Mouse (Mus musculus) limb, embryonic 13.5 days (tissue): ENCODE results near the gene Gm13275. TPM values are rescaled to one million over a fixed set of nuclear protein-coding genes. Genes with fewer than 3 reads are reported as not detected.
"Not testable (repeated sequence)": the region's sequence is repeated elsewhere in the genome, so short reads cannot be mapped to it uniquely, and the experiment has no call there.

ENCODE experiments used
- ATAC-seq: fragments of 200-750 bp; cut with Nextera tagmentation; 2 replicates; pipeline ENCODE4 v1.8.0; 2017; ENCODE audit warnings: low read depth, moderate number of reproducible peaks, moderate TSS enrichment; ENCODE audit not compliant: low FRiP score
- H3K27ac ChIP-seq: fragments of 300-500 bp; sonication (generic); 2 replicates; pipeline ENCODE4 v1.5.1; 2015; ENCODE audit warnings: inconsistent platforms, mild to moderate bottlenecking, moderate library complexity
- H3K27me3 ChIP-seq: fragments of 300-500 bp; sonication (generic); 2 replicates; pipeline ENCODE4 v1.6.1; 2015; ENCODE audit warnings: mild to moderate bottlenecking, inconsistent platforms
- H3K36me3 ChIP-seq: fragments of 300-500 bp; sonication (generic); 2 replicates; pipeline ENCODE4 v1.6.1; 2015; ENCODE audit warnings: inconsistent platforms, mild to moderate bottlenecking, moderate library complexity
- H3K4me1 ChIP-seq: fragments of 300-500 bp; sonication (generic); 2 replicates; pipeline ENCODE4 v1.6.1; 2015; ENCODE audit warnings: inconsistent platforms
- H3K4me2 ChIP-seq: fragments of 300-500 bp; sonication (generic); replicated peaks from 2 replicates; pipeline ENCODE4 v1.6.1; 2015; ENCODE audit warnings: inconsistent platforms, mild to moderate bottlenecking, moderate library complexity
- H3K4me3 ChIP-seq: fragments of 300-500 bp; sonication (generic); 2 replicates; pipeline ENCODE4 v1.5.1; 2015; ENCODE audit warnings: moderate library complexity, mild to moderate bottlenecking, inconsistent platforms
- H3K9ac ChIP-seq: fragments of 300-500 bp; sonication (generic); 2 replicates; pipeline ENCODE4 v1.6.1; 2015; ENCODE audit warnings: mild to moderate bottlenecking, inconsistent platforms
- H3K9me3 ChIP-seq: fragments of 300-500 bp; sonication (generic); 2 replicates; pipeline ENCODE4 v1.6.1; 2016; ENCODE audit warnings: inconsistent platforms
- WGBS: fragments of 180-500 bp; shearing (Covaris S2); methylation state at CpG from one replicate; pipeline ENCODE4 v1.1.7; 2015; 5-methylcytosine and 5-hydroxymethylcytosine counted together
- polyA plus RNA-seq: library from polyadenylated mRNA; unstranded; fragments of >200 nt; fragmentation: Nextera tagmentation; extraction: Ambion mirVana; gene quantifications from 2 replicates; pipeline ENCODE4 v1.2.1, GENCODE M21; 2015

Gene Gm13275
- polyA plus RNA-seq, 1 experiment from 2014 or later = not detected

DNA sequence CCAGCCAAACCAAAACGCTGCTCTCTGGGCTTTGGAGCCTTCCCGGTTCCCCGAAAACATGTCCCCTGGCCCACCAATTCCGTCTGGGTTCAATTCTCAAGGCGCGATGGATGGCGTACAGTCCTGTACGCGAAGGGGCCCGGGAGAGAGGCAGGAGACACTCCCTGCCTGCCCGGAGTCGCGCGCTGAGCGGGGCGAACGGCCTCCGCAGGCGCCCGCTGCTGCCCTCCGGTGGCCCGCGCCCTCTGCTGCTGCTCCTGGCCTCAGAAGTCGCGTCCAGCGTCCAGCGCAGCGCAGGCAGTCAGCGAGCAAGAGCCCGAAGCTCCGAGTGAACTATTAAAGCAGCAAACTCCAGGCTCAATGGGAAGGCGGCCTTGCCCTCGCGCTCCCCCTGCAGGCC is 11.5 kb downstream of the Gm13275 start:
- H3K36me3 ChIP-seq, ATAC-seq, H3K27me3 ChIP-seq, H3K27ac ChIP-seq, H3K9ac ChIP-seq, H3K9me3 ChIP-seq, H3K4me1 ChIP-seq: not testable (repeated sequence)
- H3K4me3 ChIP-seq = peak overlapping the region; percentile 28
- 0% methylated on average over 13 of the region's 34 CpGs for WGBS
- H3K4me2 ChIP-seq = peak overlapping the region; percentile 46; the same call in 1 of the 2 replicates

DNA sequence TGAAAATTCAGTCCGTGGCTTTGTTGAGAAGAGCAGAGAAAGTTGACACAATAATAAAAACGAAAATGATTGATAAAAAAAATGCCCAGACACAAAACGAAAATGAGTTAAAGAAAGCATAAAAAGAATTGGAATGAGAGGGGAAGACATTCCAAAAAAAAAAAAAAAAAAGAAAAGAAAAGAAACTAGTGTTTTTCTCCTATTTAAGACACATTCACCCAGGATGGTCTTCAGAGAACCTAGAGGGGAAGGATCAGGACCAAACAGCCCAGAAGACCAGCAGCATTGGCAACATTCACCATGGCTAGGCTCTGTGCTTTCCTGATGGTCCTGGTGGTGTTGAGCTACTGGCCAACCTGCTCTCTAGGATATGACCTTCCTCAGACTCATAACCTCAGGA is 21.6 kb downstream of the Gm13275 start, which contains the start of gene Ifna7:
Ifna7 (plus strand) TSS at position 301 of the 400 bp plus-strand sequence.
- no peak within 1 kb of the TSS for H3K4me2 ChIP-seq
- ATAC-seq = no peak
- no peak within 1 kb of the TSS for H3K9ac ChIP-seq
- no peak within 1 kb of the TSS for H3K4me3 ChIP-seq
- no peaks in the 10 kb centered on the region for H3K9me3 ChIP-seq
- H3K27ac ChIP-seq = no peak within 1 kb of the TSS
- H3K4me1 ChIP-seq = no peaks in the 10 kb centered on the region
- H3K27me3 ChIP-seq = no peaks in the 10 kb centered on the region; the same call in 1 of the 2 replicates
- WGBS = 54% methylated on average over 3 of the region's 3 CpGs
- no peaks in the 10 kb centered on the region for H3K36me3 ChIP-seq

DNA sequence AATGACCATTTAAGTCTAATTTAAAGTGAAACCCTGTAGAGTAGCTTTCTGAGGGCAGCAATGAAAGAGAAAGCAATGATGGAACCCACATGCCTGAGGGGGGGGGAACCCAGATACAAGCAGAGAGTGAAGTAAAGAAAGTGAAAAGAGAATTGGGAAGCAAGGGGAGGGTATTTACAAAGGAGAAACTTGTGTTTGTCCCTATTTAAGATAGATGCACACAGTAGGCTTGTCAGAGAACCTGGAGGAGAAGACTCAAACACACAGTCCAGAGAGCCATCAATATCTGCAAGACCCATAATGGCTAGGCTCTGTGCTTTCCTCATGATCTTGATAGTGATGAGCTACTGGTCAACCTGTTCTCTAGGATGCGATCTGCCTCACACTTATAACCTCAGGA is 25.4 kb downstream of the Gm13275 start, which contains the start of gene Ifna11:
Ifna11 (plus strand) TSS at position 301 of the 400 bp plus-strand sequence.
- H3K9me3 ChIP-seq = no peaks in the 10 kb centered on the region
- H3K4me2 ChIP-seq = no peak within 1 kb of the TSS
- no peaks in the 10 kb centered on the region for H3K27me3 ChIP-seq
- H3K9ac ChIP-seq = no peak within 1 kb of the TSS
- H3K27ac ChIP-seq = no peak within 1 kb of the TSS
- no peaks in the 10 kb centered on the region for H3K36me3 ChIP-seq
- H3K4me1 ChIP-seq = no peaks in the 10 kb centered on the region
- no peak within 1 kb of the TSS for H3K4me3 ChIP-seq
- WGBS = 87% methylated on average over 1 of the region's 1 CpGs
- ATAC-seq = no peak

DNA sequence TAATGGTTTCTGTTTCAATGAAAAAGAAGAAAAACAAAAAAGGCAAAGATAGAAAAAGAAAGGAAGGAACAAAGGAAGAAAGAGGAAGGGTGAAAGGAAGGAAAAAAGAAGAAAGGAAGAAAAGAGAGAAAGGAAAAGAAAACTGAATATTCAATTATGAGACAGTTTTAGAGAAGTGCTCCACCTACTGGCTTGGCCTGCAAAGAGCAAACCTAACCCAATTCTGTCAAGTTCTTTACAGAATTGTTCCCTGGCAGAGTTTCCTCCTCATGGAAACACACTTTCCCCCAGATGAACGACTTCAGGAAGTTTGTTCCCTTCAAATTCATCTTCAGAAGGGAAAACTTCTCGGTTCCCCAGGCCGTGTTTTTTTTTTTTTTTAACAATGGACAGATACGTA is 28.7 kb downstream of the Gm13275 start:
- Histone ChIP-seq H3K27me3 (no peaks in the 10 kb centered on the region), H3K9me3 (no peaks in the 10 kb centered on the region), H3K27ac (no peak overlapping the region), H3K4me1 (no peaks in the 10 kb centered on the region), H3K9ac (no peak overlapping the region), H3K36me3 (no peaks in the 10 kb centered on the region), H3K4me3 (no peak overlapping the region), H3K4me2 (no peak overlapping the region)
- 23% methylated on average over 4 of the region's 4 CpGs for WGBS
- ATAC-seq = no peak

DNA sequence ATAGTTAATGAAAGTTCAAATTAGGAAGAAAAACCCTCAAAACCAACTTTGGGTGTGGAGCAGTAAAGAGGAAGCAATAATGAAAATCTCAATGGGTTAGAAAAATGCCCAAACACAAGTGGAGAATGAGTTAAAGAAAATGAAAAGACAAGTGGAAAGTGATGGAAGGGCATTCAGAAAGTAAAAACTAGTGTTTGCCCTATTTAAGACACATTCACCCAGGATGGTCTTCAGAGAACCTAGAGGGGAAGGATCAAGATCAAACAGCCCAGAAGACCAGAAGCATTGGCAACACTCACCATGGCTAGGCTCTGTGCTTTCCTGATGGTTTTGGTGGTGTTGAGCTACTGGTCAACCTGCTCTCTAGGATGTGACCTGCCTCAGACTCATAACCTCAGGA is 32.8 kb downstream of the Gm13275 start, which contains the start of gene Ifna6:
Ifna6 (plus strand) TSS at position 301 of the 400 bp plus-strand sequence.
- H3K4me2 ChIP-seq, ATAC-seq, H3K9ac ChIP-seq, H3K4me3 ChIP-seq, H3K4me1 ChIP-seq, H3K27me3 ChIP-seq, H3K27ac ChIP-seq, H3K36me3 ChIP-seq, H3K9me3 ChIP-seq: not testable (repeated sequence)

DNA sequence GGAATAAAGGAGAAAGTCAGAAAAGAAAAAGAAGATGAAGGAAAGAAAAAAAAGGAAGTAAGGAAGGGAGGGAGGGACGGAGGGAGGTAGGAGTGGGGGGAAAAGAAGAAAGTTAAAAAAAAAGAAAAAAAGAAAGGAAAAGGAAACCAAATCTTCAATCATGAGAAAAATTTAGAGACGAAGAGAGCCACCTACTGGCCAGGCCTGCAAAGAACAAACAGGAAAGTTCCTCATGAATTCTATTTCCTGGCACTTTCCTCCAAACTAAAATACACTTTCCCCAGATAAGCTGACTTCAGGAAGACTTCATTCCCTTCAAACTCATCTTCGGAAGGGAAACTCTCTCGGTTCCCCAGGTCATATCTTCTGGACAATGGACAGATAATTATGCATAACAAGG is 36.2 kb downstream of the Gm13275 start:
- H3K4me3 ChIP-seq = no peak overlapping the region
- H3K27me3 ChIP-seq = no peaks in the 10 kb centered on the region
- no peak for ATAC-seq
- no peak overlapping the region for H3K4me2 ChIP-seq
- H3K27ac ChIP-seq = no peak overlapping the region
- WGBS = 21% methylated on average over 4 of the region's 4 CpGs
- no peaks in the 10 kb centered on the region for H3K9me3 ChIP-seq
- H3K36me3 ChIP-seq = no peaks in the 10 kb centered on the region
- no peaks in the 10 kb centered on the region for H3K4me1 ChIP-seq
- H3K9ac ChIP-seq = no peak overlapping the region

DNA sequence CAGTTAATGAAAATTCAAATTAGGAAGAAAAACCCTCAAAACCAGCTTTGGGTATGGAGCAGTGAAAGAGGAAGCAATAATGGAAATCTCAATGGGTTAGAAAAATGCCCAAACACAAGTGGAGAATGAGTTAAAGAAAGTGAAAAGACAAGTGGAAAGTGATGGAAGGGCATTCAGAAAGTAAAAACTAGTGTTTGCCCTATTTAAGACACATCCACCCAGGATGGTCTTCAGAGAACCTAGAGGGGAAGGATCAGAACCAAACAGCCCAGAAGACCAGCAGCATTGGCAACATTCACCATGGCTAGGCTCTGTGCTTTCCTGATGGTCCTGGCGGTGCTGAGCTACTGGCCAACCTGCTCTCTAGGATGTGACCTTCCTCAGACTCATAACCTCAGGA is 40.9 kb downstream of the Gm13275 start, which contains the start of gene Ifna5:
Ifna5 (plus strand) TSS at position 301 of the 400 bp plus-strand sequence.
- 83% methylated on average over 1 of the region's 1 CpGs for WGBS
- not testable (repeated sequence) for H3K27me3 ChIP-seq, H3K4me1 ChIP-seq, H3K9me3 ChIP-seq, H3K4me3 ChIP-seq, H3K27ac ChIP-seq, H3K4me2 ChIP-seq, H3K9ac ChIP-seq, ATAC-seq, H3K36me3 ChIP-seq

DNA sequence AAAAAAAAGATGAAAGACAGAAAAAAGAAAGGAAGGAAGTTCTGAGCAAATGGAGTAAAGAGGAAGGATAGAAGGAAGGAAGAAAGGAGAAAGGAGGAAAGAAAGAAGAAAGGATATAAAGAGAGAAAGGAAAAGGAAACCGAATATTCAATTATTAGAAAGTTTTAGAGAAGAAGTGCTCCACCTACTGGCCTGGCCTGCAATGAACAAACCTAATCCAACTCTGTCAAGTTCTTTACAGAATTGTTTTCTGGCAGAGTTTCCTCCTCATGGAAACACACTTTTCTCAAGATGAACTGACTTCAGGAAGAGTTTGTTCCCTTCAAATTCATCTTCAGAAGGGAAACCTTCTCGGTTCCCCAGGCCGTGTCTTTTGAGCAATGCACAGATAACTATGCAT is 44.5 kb downstream of the Gm13275 start:
- Histone ChIP-seq H3K27me3 (no peaks in the 10 kb centered on the region), H3K27ac (no peak overlapping the region), H3K4me1 (no peaks in the 10 kb centered on the region), H3K36me3 (no peaks in the 10 kb centered on the region), H3K4me3 (no peak overlapping the region), H3K4me2 (no peak overlapping the region), H3K9me3 (no peaks in the 10 kb centered on the region), H3K9ac (no peak overlapping the region)
- 40% methylated on average over 3 of the region's 3 CpGs for WGBS
- no peak for ATAC-seq

DNA sequence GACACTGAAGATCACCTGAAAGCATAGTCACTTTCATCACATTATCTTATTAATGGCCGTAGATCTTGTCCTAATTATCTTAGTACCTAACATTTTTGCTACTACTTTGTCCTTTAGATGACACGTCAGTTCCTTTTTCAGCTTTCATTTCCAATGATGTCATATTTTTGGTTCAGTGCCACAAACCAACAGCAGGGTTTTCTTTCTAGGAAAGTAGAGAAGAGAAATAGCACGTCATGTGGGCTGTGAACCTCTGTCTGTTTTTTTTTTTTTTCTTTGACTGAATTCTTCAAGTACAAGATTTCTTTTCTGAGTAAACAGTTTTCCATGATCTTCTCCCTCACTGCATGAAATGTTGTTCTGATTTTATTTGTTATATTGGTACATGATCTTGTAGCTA is 45.8 kb downstream of the Gm13275 start:
- 78% methylated on average over 3 of the region's 3 CpGs for WGBS
- H3K4me1 ChIP-seq = no peaks in the 10 kb centered on the region
- H3K27me3 ChIP-seq = no peaks in the 10 kb centered on the region
- no peaks in the 10 kb centered on the region for H3K36me3 ChIP-seq
- H3K4me3 ChIP-seq = no peak overlapping the region
- H3K27ac ChIP-seq = no peak overlapping the region
- no peak overlapping the region for H3K4me2 ChIP-seq
- H3K9ac ChIP-seq = no peak overlapping the region
- H3K9me3 ChIP-seq = no peaks in the 10 kb centered on the region
- ATAC-seq = no peak

DNA sequence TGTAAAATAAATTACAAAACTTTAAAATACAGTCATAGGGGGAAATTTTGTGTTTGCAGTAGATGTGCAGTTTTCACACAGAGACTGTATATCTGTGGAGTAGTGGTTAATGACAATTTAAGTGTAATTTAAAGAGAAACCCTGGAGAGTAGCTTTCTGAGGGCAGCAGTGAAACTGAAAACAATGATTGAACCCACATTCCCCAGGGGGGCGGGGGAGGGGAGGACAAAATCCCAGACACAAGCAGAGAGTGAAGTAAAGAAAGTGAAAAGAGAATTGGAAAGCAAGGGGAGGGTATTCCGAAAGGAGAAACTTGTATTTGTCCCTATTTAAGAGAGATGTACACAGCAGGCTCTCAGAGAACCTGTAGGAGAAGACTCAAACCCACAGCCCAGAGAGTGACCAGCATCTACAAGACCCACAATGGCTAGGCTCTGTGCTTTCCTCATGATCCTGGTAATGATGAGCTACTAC is 47.2 kb downstream of the Gm13275 start, which contains the start of gene Ifna4:
Ifna4 (plus strand) TSS at position 424 of the 474 bp plus-strand sequence.
- H3K4me2 ChIP-seq = no peak within 1 kb of the TSS
- 58% methylated on average over 2 of the region's 2 CpGs for WGBS
- no peaks in the 10 kb centered on the region for H3K36me3 ChIP-seq
- H3K9me3 ChIP-seq = no peaks in the 10 kb centered on the region
- H3K27me3 ChIP-seq = no peaks in the 10 kb centered on the region
- no peaks in the 10 kb centered on the region for H3K4me1 ChIP-seq
- H3K27ac ChIP-seq = no peak within 1 kb of the TSS
- ATAC-seq = no peak
- H3K4me3 ChIP-seq = no peak within 1 kb of the TSS
- no peak within 1 kb of the TSS for H3K9ac ChIP-seq

Other genes with a start within 250 kb of the Gm13275 start
- gene Ifna15, start 236.2 kb upstream of the Gm13275 start, polyA plus RNA-seq = not detected in 2 replicates
- gene Ifna14, start 222.7 kb upstream of the Gm13275 start, polyA plus RNA-seq = not detected in 2 replicates
- not detected in 2 replicates for gene Ifna9, start 202.1 kb upstream of the Gm13275 start, polyA plus RNA-seq
- not detected in 2 replicates for gene Ifna12, start 191.1 kb upstream of the Gm13275 start, polyA plus RNA-seq
- gene C87499, start 160.1 kb upstream of the Gm13275 start, polyA plus RNA-seq = not detected in 2 replicates
- gene Ifna13, start 150.0 kb upstream of the Gm13275 start, polyA plus RNA-seq = not detected in 2 replicates
- not detected in 2 replicates for gene Ifna16, start 117.6 kb upstream of the Gm13275 start, polyA plus RNA-seq
- not detected in 2 replicates for gene Ifna2, start 110.6 kb upstream of the Gm13275 start, polyA plus RNA-seq
- not detected in 2 replicates for gene Ifnab, start 103.1 kb upstream of the Gm13275 start, polyA plus RNA-seq
- gene Gm26566, start 72.7 kb upstream of the Gm13275 start, polyA plus RNA-seq = 1.0 and 1.1 TPM in 2 replicates
- gene Klhl9, start 72.0 kb upstream of the Gm13275 start, polyA plus RNA-seq = 123 and 130 TPM in 2 replicates
- not detected in 2 replicates for gene Gm13271, start 39.6 kb upstream of the Gm13275 start, polyA plus RNA-seq
- gene Gm13283, start 34.4 kb upstream of the Gm13275 start, polyA plus RNA-seq = 0.34 and 0.45 TPM in 2 replicates
- gene Gm13290, start 20.7 kb upstream of the Gm13275 start, polyA plus RNA-seq = 0.46 and 0.59 TPM in 2 replicates
- gene Gm13289, start 17.6 kb upstream of the Gm13275 start, polyA plus RNA-seq = not detected in 2 replicates
- gene Gm13272, start 14.6 kb upstream of the Gm13275 start, polyA plus RNA-seq = not detected in 2 replicates
- 0.27 and 0.41 TPM in 2 replicates for gene Ifnz, start 12.4 kb upstream of the Gm13275 start, polyA plus RNA-seq
- not detected in 2 replicates for gene Gm13276, start 8.8 kb upstream of the Gm13275 start, polyA plus RNA-seq
- gene Gm13277, start 5.9 kb upstream of the Gm13275 start, polyA plus RNA-seq = not detected in 2 replicates
- gene Gm13278, start 2.9 kb upstream of the Gm13275 start, polyA plus RNA-seq = not detected in 2 replicates
- not detected in 2 replicates for gene Gm13279, start 2.9 kb downstream of the Gm13275 start, polyA plus RNA-seq
- 0.76 and 1.0 TPM in 2 replicates for gene Gm13285, start 5.2 kb downstream of the Gm13275 start, polyA plus RNA-seq
- gene Gm13287, start 8.8 kb downstream of the Gm13275 start, polyA plus RNA-seq = not detected in 2 replicates
- not detected in 2 replicates for gene Gm13288, start 11.0 kb downstream of the Gm13275 start, polyA plus RNA-seq
- gene Ifna7, start 21.7 kb downstream of the Gm13275 start, polyA plus RNA-seq = not detected in 2 replicates
- gene Ifna11, start 25.5 kb downstream of the Gm13275 start, polyA plus RNA-seq = not detected in 2 replicates
- gene Ifna6, start 32.9 kb downstream of the Gm13275 start, polyA plus RNA-seq = not detected in 2 replicates
- not detected in 2 replicates for gene Ifna5, start 41.0 kb downstream of the Gm13275 start, polyA plus RNA-seq
- not detected in 2 replicates for gene Ifna4, start 47.4 kb downstream of the Gm13275 start, polyA plus RNA-seq
- gene Ifna1, start 55.6 kb downstream of the Gm13275 start, polyA plus RNA-seq = not detected in 2 replicates
- not detected in 2 replicates for gene Ifne, start 85.7 kb downstream of the Gm13275 start, polyA plus RNA-seq